Mouse (Mus musculus): Measurements from ENCODE around the gene Serhl. TPM values are rescaled to one million over a fixed set of nuclear protein-coding genes. Genes with fewer than 3 reads are reported as not detected.
"Not testable (repeated sequence)": the region's sequence is repeated elsewhere in the genome, so short reads cannot be mapped to it uniquely, and the experiment has no call there.

Gene Serhl
- polyA plus RNA-seq, 1 experiment from 2014 or later = 61.0 TPM

- H3K9me3 ChIP-seq (replicated peaks; ENCODE audit: control insufficient read depth, low read length) = no peaks in the 10 kb centered on the region
- 58% methylated on average over 5 of the region's 5 CpGs for WGBS
- no peak overlapping the region for H3K27ac ChIP-seq (ENCODE audit: low read length)
- no peak overlapping the region for H3K4me2 ChIP-seq (ENCODE audit: low read depth, low read length)
- no peaks in the 10 kb centered on the region for H3K27me3 ChIP-seq (ENCODE audit: control insufficient read depth, insufficient read depth, low read length)
- no peaks in the 10 kb centered on the region for H3K36me3 ChIP-seq (ENCODE audit: control insufficient read depth, insufficient read depth, low read length)
- H3K4me3 ChIP-seq (replicated peaks; ENCODE audit: low read length) = no peak overlapping the region
- H3K4me1 ChIP-seq (ENCODE audit: control insufficient read depth, insufficient read depth, low read length) = peaks cover 4% of the 10 kb centered on the region; the same call in 1 of the 2 replicates
- ATAC-seq (ENCODE audit: insufficient read depth, low FRiP score) = no peak
- no peak overlapping the region for H3K9ac ChIP-seq (ENCODE audit: low read length)
Measured at GRCm38 (mm10) chr15:83055569-83055968, 33.7 kb upstream of the Serhl start.

GRCm38 (mm10) chr15:83056378-83057083, 32.8 kb upstream of the Serhl start:
- no peaks in the 10 kb centered on the region for H3K27me3 ChIP-seq (ENCODE audit: control insufficient read depth, insufficient read depth, low read length)
- H3K27ac ChIP-seq (ENCODE audit: low read length) = no peak overlapping the region
- H3K4me1 ChIP-seq (ENCODE audit: control insufficient read depth, insufficient read depth, low read length) = peaks cover 4% of the 10 kb centered on the region; the same call in 1 of the 2 replicates
- H3K9me3 ChIP-seq (replicated peaks; ENCODE audit: control insufficient read depth, low read length) = no peaks in the 10 kb centered on the region
- H3K4me3 ChIP-seq (replicated peaks; ENCODE audit: low read length) = peak overlapping the region; percentile 45
- ATAC-seq (ENCODE audit: insufficient read depth, low FRiP score) = no peak
- peak overlapping the region; percentile 67 for H3K9ac ChIP-seq (ENCODE audit: low read length)
- peak overlapping the region; percentile 89 for H3K4me2 ChIP-seq (ENCODE audit: low read depth, low read length)
- H3K36me3 ChIP-seq (ENCODE audit: control insufficient read depth, insufficient read depth, low read length) = no peaks in the 10 kb centered on the region
- WGBS = under 1% methylated on average over 29 of the region's 29 CpGs

GRCm38 (mm10) chr15:83057533-83057932, 31.8 kb upstream of the Serhl start:
- Histone ChIP-seq H3K9me3 (replicated peaks; ENCODE audit: control insufficient read depth, low read length) (no peaks in the 10 kb centered on the region), H3K27me3 (ENCODE audit: control insufficient read depth, insufficient read depth, low read length) (no peaks in the 10 kb centered on the region), H3K36me3 (ENCODE audit: control insufficient read depth, insufficient read depth, low read length) (no peaks in the 10 kb centered on the region), H3K4me2 (ENCODE audit: low read depth, low read length) (no peak overlapping the region), H3K4me3 (replicated peaks; ENCODE audit: low read length) (no peak overlapping the region), H3K27ac (ENCODE audit: low read length) (no peak overlapping the region), H3K9ac (ENCODE audit: low read length) (no peak overlapping the region), H3K4me1 (ENCODE audit: control insufficient read depth, insufficient read depth, low read length) (peaks cover 4% of the 10 kb centered on the region; the same call in 1 of the 2 replicates)
- ATAC-seq (ENCODE audit: insufficient read depth, low FRiP score) = no peak
- 74% methylated on average over 8 of the region's 8 CpGs for WGBS

- no peak for ATAC-seq (ENCODE audit: insufficient read depth, low FRiP score)
- WGBS = 50% methylated on average over 5 of the region's 5 CpGs
- Histone ChIP-seq H3K4me1 (ENCODE audit: control insufficient read depth, insufficient read depth, low read length) (no peaks in the 10 kb centered on the region), H3K4me2 (ENCODE audit: low read depth, low read length) (no peak overlapping the region), H3K27me3 (ENCODE audit: control insufficient read depth, insufficient read depth, low read length) (no peaks in the 10 kb centered on the region), H3K4me3 (replicated peaks; ENCODE audit: low read length) (no peak overlapping the region), H3K27ac (ENCODE audit: low read length) (no peak overlapping the region), H3K9me3 (replicated peaks; ENCODE audit: control insufficient read depth, low read length) (no peaks in the 10 kb centered on the region), H3K9ac (ENCODE audit: low read length) (no peak overlapping the region), H3K36me3 (ENCODE audit: control insufficient read depth, insufficient read depth, low read length) (no peaks in the 10 kb centered on the region)
Measured at GRCm38 (mm10) chr15:83059233-83059660, 30.1 kb upstream of the Serhl start.

DNA sequence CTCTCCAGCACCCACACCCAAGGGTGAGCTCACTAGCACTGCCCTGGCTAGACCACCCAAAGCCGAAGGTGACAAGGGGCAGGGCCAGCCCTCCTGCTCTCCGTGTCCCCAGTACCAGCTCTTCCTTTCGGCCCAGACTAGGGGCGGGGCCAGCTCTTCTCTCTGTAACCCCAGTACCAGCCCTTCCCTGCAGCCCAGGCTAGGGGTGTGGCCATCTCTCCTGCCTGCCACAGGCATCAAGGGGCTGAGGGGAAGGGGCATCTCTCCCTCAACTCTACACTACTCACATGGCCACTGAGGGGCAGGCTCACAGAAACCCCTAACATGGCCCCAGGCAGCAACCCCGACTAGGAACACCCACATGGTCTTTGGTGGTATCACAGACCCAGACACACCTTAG, 27.6 kb upstream of the Serhl start:
- ATAC-seq (ENCODE audit: insufficient read depth, low FRiP score) = peak; percentile 33; the same call in 1 of the 2 replicates
- 20% methylated on average over 5 of the region's 5 CpGs for WGBS
- H3K9me3 ChIP-seq (replicated peaks; ENCODE audit: control insufficient read depth, low read length) = no peaks in the 10 kb centered on the region
- H3K36me3 ChIP-seq (ENCODE audit: control insufficient read depth, insufficient read depth, low read length) = no peaks in the 10 kb centered on the region
- no peak overlapping the region for H3K4me2 ChIP-seq (ENCODE audit: low read depth, low read length)
- H3K9ac ChIP-seq (ENCODE audit: low read length) = no peak overlapping the region
- H3K4me3 ChIP-seq (replicated peaks; ENCODE audit: low read length) = no peak overlapping the region
- H3K4me1 ChIP-seq (ENCODE audit: control insufficient read depth, insufficient read depth, low read length) = no peaks in the 10 kb centered on the region
- no peak overlapping the region for H3K27ac ChIP-seq (ENCODE audit: low read length)
- H3K27me3 ChIP-seq (ENCODE audit: control insufficient read depth, insufficient read depth, low read length) = no peaks in the 10 kb centered on the region

DNA sequence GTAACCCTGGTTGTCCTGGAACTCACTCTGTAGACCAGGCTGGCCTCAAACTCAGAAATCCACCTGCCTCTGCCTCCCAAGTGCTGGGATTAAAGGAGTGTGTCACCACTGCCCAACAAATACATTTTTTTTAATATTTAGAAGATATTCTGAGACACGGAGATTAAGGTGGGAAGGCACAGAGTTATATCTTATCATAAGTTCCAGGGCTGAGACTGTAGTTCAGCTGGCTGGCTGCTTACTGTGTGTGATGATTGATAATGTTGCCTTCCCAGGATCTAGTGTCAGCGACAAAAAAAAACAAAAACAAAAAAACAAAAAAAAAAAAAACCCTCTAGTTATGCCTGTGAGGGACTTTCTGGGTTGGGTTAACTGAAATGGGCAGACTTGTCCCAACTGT, 26.7 kb upstream of the Serhl start:
- H3K27ac ChIP-seq (ENCODE audit: low read length); H3K4me2 ChIP-seq (ENCODE audit: low read depth, low read length); H3K4me1 ChIP-seq (ENCODE audit: control insufficient read depth, insufficient read depth, low read length); H3K36me3 ChIP-seq (ENCODE audit: control insufficient read depth, insufficient read depth, low read length); ATAC-seq (ENCODE audit: insufficient read depth, low FRiP score); H3K9ac ChIP-seq (ENCODE audit: low read length); H3K9me3 ChIP-seq (replicated peaks; ENCODE audit: control insufficient read depth, low read length); H3K4me3 ChIP-seq (replicated peaks; ENCODE audit: low read length); H3K27me3 ChIP-seq (ENCODE audit: control insufficient read depth, insufficient read depth, low read length): not testable (repeated sequence)
- 96% methylated on average over 2 of the region's 2 CpGs for WGBS

- Histone ChIP-seq H3K4me3 (replicated peaks; ENCODE audit: low read length) (no peak overlapping the region), H3K9me3 (replicated peaks; ENCODE audit: control insufficient read depth, low read length) (no peaks in the 10 kb centered on the region), H3K27ac (ENCODE audit: low read length) (no peak overlapping the region), H3K9ac (ENCODE audit: low read length) (no peak overlapping the region), H3K4me2 (ENCODE audit: low read depth, low read length) (no peak overlapping the region), H3K36me3 (ENCODE audit: control insufficient read depth, insufficient read depth, low read length) (no peaks in the 10 kb centered on the region), H3K4me1 (ENCODE audit: control insufficient read depth, insufficient read depth, low read length) (no peaks in the 10 kb centered on the region), H3K27me3 (ENCODE audit: control insufficient read depth, insufficient read depth, low read length) (no peaks in the 10 kb centered on the region)
- WGBS = 59% methylated on average over 4 of the region's 4 CpGs
- no peak for ATAC-seq (ENCODE audit: insufficient read depth, low FRiP score)
Measured at GRCm38 (mm10) chr15:83065543-83065942, 23.8 kb upstream of the Serhl start.

DNA sequence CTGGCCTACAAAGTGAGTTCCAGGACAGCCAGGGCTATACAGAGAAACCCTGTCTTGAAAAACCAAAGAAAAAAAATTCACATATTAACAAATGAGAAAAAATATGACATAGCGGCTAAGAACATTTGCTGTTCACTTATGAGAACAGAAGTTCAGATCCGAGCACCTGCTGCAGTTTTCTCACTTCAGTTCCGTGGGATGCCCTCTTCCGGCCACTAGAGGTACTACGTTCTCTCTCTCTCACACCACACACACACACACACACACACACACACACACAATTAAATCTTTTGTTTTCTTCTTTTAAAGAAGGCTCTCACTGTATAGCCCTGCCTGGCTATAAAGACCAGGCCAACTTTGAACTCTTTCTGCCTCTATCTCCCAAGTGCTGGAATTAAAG, 21.0 kb upstream of the Serhl start:
- no peak for ATAC-seq (ENCODE audit: insufficient read depth, low FRiP score)
- Histone ChIP-seq H3K27me3 (ENCODE audit: control insufficient read depth, insufficient read depth, low read length) (no peaks in the 10 kb centered on the region), H3K4me3 (replicated peaks; ENCODE audit: low read length) (no peak overlapping the region), H3K27ac (ENCODE audit: low read length) (no peak overlapping the region), H3K36me3 (ENCODE audit: control insufficient read depth, insufficient read depth, low read length) (no peaks in the 10 kb centered on the region), H3K4me1 (ENCODE audit: control insufficient read depth, insufficient read depth, low read length) (no peaks in the 10 kb centered on the region), H3K4me2 (ENCODE audit: low read depth, low read length) (no peak overlapping the region), H3K9me3 (replicated peaks; ENCODE audit: control insufficient read depth, low read length) (no peaks in the 10 kb centered on the region), H3K9ac (ENCODE audit: low read length) (no peak overlapping the region)
- WGBS = 89% methylated on average over 5 of the region's 5 CpGs

GRCm38 (mm10) chr15:83070942-83071341, 18.4 kb upstream of the Serhl start:
- Histone ChIP-seq H3K4me3 (replicated peaks; ENCODE audit: low read length) (no peak overlapping the region), H3K36me3 (ENCODE audit: control insufficient read depth, insufficient read depth, low read length) (no peaks in the 10 kb centered on the region), H3K27me3 (ENCODE audit: control insufficient read depth, insufficient read depth, low read length) (no peaks in the 10 kb centered on the region), H3K9me3 (replicated peaks; ENCODE audit: control insufficient read depth, low read length) (no peaks in the 10 kb centered on the region), H3K27ac (ENCODE audit: low read length) (no peak overlapping the region), H3K4me1 (ENCODE audit: control insufficient read depth, insufficient read depth, low read length) (no peaks in the 10 kb centered on the region), H3K9ac (ENCODE audit: low read length) (no peak overlapping the region), H3K4me2 (ENCODE audit: low read depth, low read length) (no peak overlapping the region)
- WGBS = 30% methylated on average over 3 of the region's 3 CpGs
- ATAC-seq (ENCODE audit: insufficient read depth, low FRiP score) = peak; percentile 72; the same call in 1 of the 2 replicates
